Mouse (Mus musculus): Measurements from ENCODE around the gene Terf2ip. TPM values are rescaled to one million over a fixed set of nuclear protein-coding genes. Genes with fewer than 3 reads are reported as not detected.

Gene Terf2ip
- polyA plus RNA-seq, 1 experiment from 2014 or later = 29.1 TPM

DNA sequence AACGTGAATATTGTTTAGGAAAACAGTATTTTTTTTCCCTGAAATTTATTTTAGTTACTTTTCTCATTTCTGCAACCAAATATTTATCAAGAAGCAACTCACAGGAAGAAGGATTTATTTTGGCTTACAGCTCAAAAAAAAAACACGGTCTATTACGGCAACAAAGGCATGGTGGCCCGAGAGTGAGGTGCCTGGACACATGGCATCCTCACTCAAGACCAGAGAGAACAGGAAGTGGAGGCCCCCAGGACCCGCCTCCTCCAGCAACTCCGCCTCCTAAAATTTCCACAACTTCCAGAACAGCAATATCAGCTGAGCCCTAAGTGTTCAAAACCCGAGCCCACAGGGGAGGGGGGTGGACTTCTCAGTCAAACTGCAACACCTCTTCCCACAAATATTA, 18.3 kb downstream of the Terf2ip start:
- no peak overlapping the region for H3K4me2 ChIP-seq (replicated peaks)
- H3K27me3 ChIP-seq = no peaks in the 10 kb centered on the region
- no peak for ATAC-seq (ENCODE audit: low FRiP score, low read depth)
- H3K4me3 ChIP-seq = no peak overlapping the region
- WGBS = 82% methylated on average over 7 of the region's 7 CpGs
- H3K36me3 ChIP-seq = no peaks in the 10 kb centered on the region
- H3K9me3 ChIP-seq = no peaks in the 10 kb centered on the region
- H3K4me1 ChIP-seq = no peaks in the 10 kb centered on the region
- H3K9ac ChIP-seq = no peak overlapping the region
- H3K27ac ChIP-seq = no peak overlapping the region

DNA sequence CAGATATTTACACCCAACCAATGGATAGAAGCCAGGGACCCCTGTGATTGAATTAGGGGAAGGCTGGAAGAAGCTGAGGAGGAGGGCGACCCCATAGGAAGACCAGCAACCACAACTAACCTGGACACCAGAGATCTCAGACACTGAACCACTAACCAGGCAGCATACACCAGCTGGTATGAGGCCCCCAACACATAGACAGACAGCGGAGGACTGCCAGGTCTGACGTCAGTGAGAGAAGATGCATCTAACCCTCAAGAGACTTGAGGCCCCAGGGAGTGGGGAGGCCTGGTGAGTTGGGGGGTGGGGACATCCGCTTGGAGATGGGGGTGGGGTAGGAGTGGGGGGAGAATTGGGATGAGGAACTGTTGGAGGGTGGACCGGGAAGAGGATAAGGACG, 19.5 kb downstream of the Terf2ip start:
- WGBS = 64% methylated on average over 6 of the region's 6 CpGs
- H3K27me3 ChIP-seq = no peaks in the 10 kb centered on the region
- no peak overlapping the region for H3K4me3 ChIP-seq
- H3K27ac ChIP-seq = no peak overlapping the region
- no peaks in the 10 kb centered on the region for H3K9me3 ChIP-seq
- H3K4me2 ChIP-seq (replicated peaks) = no peak overlapping the region
- no peak overlapping the region for H3K9ac ChIP-seq
- H3K36me3 ChIP-seq = no peaks in the 10 kb centered on the region
- no peak for ATAC-seq (ENCODE audit: low FRiP score, low read depth)
- H3K4me1 ChIP-seq = no peaks in the 10 kb centered on the region

DNA sequence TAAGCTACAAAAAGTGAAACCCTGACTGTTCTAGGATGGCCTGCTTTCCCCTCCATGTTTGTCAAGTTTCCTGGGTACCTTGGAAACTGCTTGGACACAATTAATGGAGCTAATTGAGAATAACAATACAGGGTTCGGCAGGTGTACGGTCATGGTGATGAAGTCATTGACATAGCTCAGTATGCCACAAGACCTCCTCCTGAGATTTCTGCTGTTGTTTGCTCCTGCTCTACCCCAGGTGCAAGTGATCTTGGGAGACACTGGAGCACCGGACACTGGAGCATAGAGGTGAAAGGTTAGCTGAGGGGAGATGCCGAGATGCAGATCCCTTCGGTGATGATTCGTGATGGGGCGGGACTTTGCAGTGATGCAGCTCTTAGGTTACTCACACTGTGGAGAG, 21.9 kb downstream of the Terf2ip start:
- H3K9me3 ChIP-seq = no peaks in the 10 kb centered on the region
- H3K9ac ChIP-seq = no peak overlapping the region
- no peak overlapping the region for H3K27ac ChIP-seq
- H3K4me1 ChIP-seq = no peaks in the 10 kb centered on the region
- H3K36me3 ChIP-seq = no peaks in the 10 kb centered on the region
- no peak for ATAC-seq (ENCODE audit: low FRiP score, low read depth)
- H3K4me2 ChIP-seq (replicated peaks) = no peak overlapping the region
- 55% methylated on average over 7 of the region's 7 CpGs for WGBS
- no peak overlapping the region for H3K4me3 ChIP-seq
- H3K27me3 ChIP-seq = no peaks in the 10 kb centered on the region

DNA sequence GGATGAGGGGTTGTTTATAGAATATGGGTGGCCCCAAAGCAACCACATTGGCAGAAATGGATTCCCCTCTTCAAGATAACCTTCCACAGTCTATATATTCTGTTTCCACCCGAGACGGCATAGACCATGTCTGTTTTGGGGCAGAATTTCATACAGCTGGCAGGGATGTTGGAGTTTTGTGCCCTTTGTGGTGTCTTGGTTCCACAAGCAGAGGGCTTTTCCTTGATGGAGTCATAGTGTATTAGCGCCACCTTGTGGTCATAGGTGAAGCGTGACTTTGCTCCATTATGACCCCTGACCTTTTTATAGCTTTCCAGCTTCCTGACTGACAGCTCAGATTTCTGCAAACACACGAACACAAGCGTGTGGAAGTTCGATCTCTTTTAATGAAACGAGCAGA, 23.4 kb downstream of the Terf2ip start:
- Histone ChIP-seq H3K9ac (no peak overlapping the region), H3K9me3 (no peaks in the 10 kb centered on the region), H3K4me3 (no peak overlapping the region), H3K36me3 (no peaks in the 10 kb centered on the region), H3K4me2 (replicated peaks) (no peak overlapping the region), H3K27me3 (no peaks in the 10 kb centered on the region), H3K27ac (no peak overlapping the region), H3K4me1 (no peaks in the 10 kb centered on the region)
- WGBS = 5% methylated on average over 8 of the region's 8 CpGs
- ATAC-seq (ENCODE audit: low FRiP score, low read depth) = no peak

DNA sequence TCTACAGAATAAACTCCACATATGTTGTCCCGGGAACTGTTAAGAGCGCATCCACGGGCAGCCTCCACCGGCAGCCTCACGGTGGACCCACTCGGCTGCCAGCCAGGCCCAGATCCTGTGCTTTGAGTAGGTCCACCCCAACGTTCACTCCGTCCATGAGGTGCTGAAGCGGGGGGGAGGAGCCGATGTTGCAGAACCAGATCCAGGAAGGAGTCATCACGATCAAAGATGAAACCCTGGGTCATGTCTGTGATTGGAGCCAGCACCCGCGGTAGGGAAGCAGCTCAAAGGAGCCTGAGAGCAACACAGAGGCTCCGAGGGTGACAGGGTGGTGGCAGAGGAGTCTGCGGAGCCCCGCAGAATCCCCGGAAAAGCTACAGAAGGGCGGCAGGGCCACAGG, 26.3 kb downstream of the Terf2ip start:
- ATAC-seq (ENCODE audit: low FRiP score, low read depth) = no peak
- no peaks in the 10 kb centered on the region for H3K27me3 ChIP-seq
- no peak overlapping the region for H3K27ac ChIP-seq
- H3K9me3 ChIP-seq = no peaks in the 10 kb centered on the region
- H3K9ac ChIP-seq = no peak overlapping the region
- H3K4me1 ChIP-seq = no peaks in the 10 kb centered on the region
- H3K4me2 ChIP-seq (replicated peaks) = no peak overlapping the region
- H3K36me3 ChIP-seq = no peaks in the 10 kb centered on the region
- H3K4me3 ChIP-seq = no peak overlapping the region
- WGBS = 78% methylated on average over 18 of the region's 18 CpGs

DNA sequence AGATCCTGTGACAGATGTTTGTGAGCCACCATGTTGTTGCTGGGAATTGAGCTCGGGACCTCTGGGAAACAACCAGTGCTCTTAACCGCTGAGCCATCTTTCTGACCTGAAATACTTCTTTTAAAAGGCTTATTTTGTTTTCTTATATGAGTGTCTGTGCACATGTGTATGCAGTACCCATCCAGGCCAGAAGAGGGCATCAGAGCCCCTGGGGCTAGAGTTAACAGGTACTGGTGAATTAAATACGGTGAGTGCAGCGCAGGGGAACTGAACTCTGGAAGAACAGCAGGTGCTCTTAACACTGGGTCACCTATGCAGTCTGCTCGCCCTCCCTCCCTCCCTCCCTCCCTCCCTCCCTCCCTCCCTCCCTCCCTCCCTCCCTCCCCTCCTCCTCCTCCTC, 34.0 kb downstream of the Terf2ip start:
- H3K4me1 ChIP-seq = no peaks in the 10 kb centered on the region
- no peak overlapping the region for H3K4me3 ChIP-seq
- no peak overlapping the region for H3K27ac ChIP-seq
- 81% methylated on average over 5 of the region's 5 CpGs for WGBS
- H3K9ac ChIP-seq = no peak overlapping the region
- H3K4me2 ChIP-seq (replicated peaks) = no peak overlapping the region
- no peak for ATAC-seq (ENCODE audit: low FRiP score, low read depth)
- H3K9me3 ChIP-seq = 0 out of 2 replicates have a peak, but pooled peaks cover 3% of the 10 kb centered on the region
- H3K27me3 ChIP-seq = peaks cover 3% of the 10 kb centered on the region; the same call in 1 of the 2 replicates
- no peaks in the 10 kb centered on the region for H3K36me3 ChIP-seq

DNA sequence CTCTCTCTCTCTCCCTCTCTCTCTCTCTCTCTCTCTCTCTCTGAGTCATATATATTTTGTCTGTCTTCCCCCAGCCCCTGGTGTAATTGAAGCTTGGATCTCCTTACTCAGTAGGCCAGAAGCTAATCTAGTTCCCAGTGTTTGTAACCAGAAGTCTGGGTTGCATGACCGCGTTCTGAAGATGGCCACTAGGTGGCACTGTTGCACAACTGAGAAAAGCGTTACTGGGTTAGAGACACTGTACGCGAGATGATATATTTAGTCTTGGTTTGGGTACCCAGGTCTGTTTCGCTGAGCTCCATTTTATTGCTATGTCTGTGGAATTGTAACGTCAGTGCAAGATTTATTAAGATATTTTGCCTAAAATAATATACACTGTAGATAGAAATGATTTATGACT, 34.7 kb downstream of the Terf2ip start:
- Histone ChIP-seq H3K27ac (no peak overlapping the region), H3K9me3 (0 out of 2 replicates have a peak, but pooled peaks cover 3% of the 10 kb centered on the region), H3K4me3 (no peak overlapping the region), H3K27me3 (peaks cover 3% of the 10 kb centered on the region; the same call in 1 of the 2 replicates), H3K9ac (no peak overlapping the region), H3K4me2 (replicated peaks) (no peak overlapping the region), H3K36me3 (no peaks in the 10 kb centered on the region), H3K4me1 (no peaks in the 10 kb centered on the region)
- ATAC-seq (ENCODE audit: low FRiP score, low read depth) = peak; percentile 59; the same call in 1 of the 2 replicates
- 2% methylated on average over 7 of the region's 7 CpGs for WGBS

DNA sequence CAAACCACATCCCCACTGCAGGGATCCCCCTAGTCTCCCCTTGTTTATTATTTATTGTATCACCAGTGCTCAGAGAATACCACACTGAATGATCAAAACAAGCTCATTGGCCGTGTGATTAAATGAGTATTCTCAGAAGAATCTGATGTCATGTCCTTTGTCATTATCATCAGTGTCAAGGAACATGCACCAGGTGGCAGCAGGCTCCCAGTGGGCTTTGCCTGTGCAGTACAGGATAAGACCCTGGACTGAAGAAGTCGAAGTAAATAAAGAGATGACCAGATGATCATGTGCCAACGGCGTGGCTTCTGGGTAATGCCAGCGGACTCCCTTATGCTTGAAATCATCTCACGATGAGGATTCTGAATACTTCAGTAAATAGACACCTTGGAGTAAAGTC, 37.1 kb downstream of the Terf2ip start:
- Histone ChIP-seq H3K9me3 (0 out of 2 replicates have a peak, but pooled peaks cover 3% of the 10 kb centered on the region), H3K36me3 (no peaks in the 10 kb centered on the region), H3K9ac (no peak overlapping the region), H3K27me3 (peaks cover 3% of the 10 kb centered on the region; the same call in 1 of the 2 replicates), H3K4me1 (no peaks in the 10 kb centered on the region), H3K4me2 (replicated peaks) (no peak overlapping the region), H3K4me3 (no peak overlapping the region), H3K27ac (no peak overlapping the region)
- ATAC-seq (ENCODE audit: low FRiP score, low read depth) = no peak
- 80% methylated on average over 6 of the region's 6 CpGs for WGBS

DNA sequence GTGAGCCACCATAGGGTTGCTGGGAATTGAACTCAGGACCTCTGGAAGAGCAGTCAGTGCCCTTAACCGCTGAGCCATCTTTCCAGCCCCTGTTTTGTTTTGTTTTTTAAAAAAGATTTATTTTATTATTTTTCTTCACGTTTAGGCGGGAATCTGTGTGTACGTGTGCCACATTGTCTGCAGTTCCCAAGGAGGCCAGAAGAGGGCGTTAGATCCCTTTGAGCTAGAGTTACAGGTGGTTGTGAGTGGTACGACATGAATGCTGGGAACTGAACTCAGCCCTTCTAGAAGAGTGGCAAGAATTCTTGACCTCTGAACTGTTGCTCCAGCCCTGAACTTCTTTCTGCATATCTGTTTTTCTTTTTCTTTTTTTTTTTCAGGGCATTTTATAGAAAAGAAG, 38.8 kb downstream of the Terf2ip start:
- Histone ChIP-seq H3K4me3 (no peak overlapping the region), H3K9ac (no peak overlapping the region), H3K27me3 (peaks cover 3% of the 10 kb centered on the region; the same call in 1 of the 2 replicates), H3K4me2 (replicated peaks) (no peak overlapping the region), H3K4me1 (no peaks in the 10 kb centered on the region), H3K9me3 (0 out of 2 replicates have a peak, but pooled peaks cover 3% of the 10 kb centered on the region), H3K36me3 (no peaks in the 10 kb centered on the region), H3K27ac (no peak overlapping the region)
- ATAC-seq (ENCODE audit: low FRiP score, low read depth) = no peak
- 79% methylated on average over 6 of the region's 6 CpGs for WGBS

DNA sequence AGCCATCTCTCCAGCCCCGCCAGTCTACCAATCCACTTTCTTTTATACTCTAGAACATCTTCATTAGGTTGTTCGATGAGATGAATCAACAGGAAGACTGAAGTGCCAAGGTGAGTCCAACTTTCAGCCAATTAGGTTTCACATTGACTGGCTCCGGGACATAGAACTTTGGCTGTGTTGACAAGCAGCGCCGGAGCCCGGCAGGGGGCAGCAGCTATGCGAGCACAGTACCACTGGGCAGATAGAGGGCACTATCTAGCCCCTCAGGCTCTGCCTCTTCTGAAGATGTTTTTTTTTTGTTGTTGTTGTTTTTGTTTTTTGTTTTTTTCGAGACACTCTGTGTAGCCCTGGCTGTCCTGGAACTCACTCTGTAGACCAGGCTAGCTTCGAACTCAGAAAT, 40.3 kb downstream of the Terf2ip start:
- Histone ChIP-seq H3K27ac (no peak overlapping the region), H3K4me3 (no peak overlapping the region), H3K9me3 (0 out of 2 replicates have a peak, but pooled peaks cover 3% of the 10 kb centered on the region), H3K36me3 (no peaks in the 10 kb centered on the region), H3K27me3 (peaks cover 3% of the 10 kb centered on the region; the same call in 1 of the 2 replicates), H3K4me1 (no peaks in the 10 kb centered on the region), H3K9ac (no peak overlapping the region), H3K4me2 (replicated peaks) (no peak overlapping the region)
- ATAC-seq (ENCODE audit: low FRiP score, low read depth) = no peak
- 83% methylated on average over 9 of the region's 9 CpGs for WGBS

DNA sequence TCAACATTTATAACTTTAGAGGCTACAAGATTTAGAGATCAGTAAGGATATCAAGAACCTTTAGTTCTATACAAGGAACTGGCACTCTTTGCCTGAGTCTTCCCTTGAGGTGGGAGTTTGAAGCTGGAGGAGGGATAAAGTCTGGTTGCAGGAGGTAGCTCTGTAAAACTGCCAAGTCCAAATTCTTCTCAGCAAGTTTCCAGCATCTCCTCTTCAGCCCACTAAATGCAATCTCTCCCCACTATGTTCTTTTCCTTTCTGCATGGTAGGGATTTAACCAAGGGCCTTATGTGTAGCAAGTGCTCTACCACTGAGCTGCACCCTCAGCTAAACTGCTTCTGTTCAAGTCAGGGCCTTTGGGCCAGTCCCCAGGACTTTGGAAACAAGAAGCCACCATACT, 43.3 kb downstream of the Terf2ip start:
- Histone ChIP-seq H3K9ac (no peak overlapping the region), H3K4me2 (replicated peaks) (no peak overlapping the region), H3K27ac (no peak overlapping the region), H3K4me3 (no peak overlapping the region), H3K9me3 (0 out of 2 replicates have a peak, but pooled peaks cover 3% of the 10 kb centered on the region), H3K27me3 (no peaks in the 10 kb centered on the region), H3K36me3 (no peaks in the 10 kb centered on the region), H3K4me1 (no peaks in the 10 kb centered on the region)
- ATAC-seq (ENCODE audit: low FRiP score, low read depth) = no peak

DNA sequence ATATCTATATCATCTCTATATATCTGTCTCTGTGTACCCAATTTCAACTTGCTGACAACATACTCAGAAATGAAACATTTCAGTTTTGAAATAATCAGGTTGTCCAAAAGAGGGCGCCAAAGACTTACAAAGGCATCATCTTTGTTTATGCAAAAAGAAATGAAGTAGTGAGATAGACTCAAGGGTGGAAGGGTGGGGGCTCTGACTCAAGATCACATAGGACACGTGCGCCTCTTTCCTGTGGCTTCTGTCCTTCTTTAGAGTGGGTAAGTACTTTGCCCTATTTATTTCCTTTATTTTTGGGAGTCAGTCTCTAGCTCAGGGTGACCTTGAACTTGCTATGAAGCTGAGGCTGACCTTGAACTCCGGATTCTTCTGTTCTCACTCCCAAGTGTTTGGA, 50.2 kb downstream of the Terf2ip start:
- ATAC-seq (ENCODE audit: low FRiP score, low read depth) = no peak
- 40% methylated on average over 4 of the region's 4 CpGs for WGBS
- H3K27ac ChIP-seq = no peak overlapping the region

More for the DNA sequence above, 50.2 kb downstream of the Terf2ip start:
- no peaks in the 10 kb centered on the region for H3K4me1 ChIP-seq
- H3K9ac ChIP-seq = no peak overlapping the region
- H3K4me3 ChIP-seq = no peak overlapping the region
- no peaks in the 10 kb centered on the region for H3K27me3 ChIP-seq
- H3K36me3 ChIP-seq = no peaks in the 10 kb centered on the region
- no peak overlapping the region for H3K4me2 ChIP-seq (replicated peaks)
- no peaks in the 10 kb centered on the region for H3K9me3 ChIP-seq

All from limb, embryonic 13.5 days (tissue).